Mouse (Mus musculus): ENCODE results near the gene Olfr619.

Olfr619 gene

DNA sequence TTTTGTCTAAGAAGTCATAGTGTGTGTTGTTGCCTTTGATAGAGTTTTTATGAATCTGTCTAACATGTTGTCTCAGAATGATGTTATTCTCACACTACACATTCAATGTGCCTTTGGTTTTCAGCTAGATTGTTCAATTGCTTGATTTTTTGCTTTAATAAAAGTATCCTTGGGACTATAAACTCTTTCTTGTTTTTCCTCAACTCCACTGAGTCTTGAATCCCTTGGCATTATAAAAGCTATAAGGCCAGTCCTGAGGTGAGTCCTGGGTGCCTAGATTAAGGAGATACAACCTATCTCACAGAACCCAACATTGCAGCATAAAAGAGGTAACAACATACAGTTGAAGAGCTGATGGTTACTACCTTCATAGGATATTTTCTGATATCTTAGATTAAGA lies at the start of gene Olfr619:
Gene Olfr619 (plus strand): TSS at position 301 of the 400 bp plus-strand sequence.
- no peak for DNase-seq (ENCODE audit: low spot score in 2 of 2)

GRCm38 (mm10) chr7:103555779-103556178 lies 44.6 kb upstream of the Olfr619 start, which contains the start of gene Olfr615:
Gene Olfr615 (plus strand): TSS chr7:103556079.
- DNase-seq (ENCODE audit: low spot score in 2 of 2) = no peak

- DNase-seq (ENCODE audit: low spot score in 2 of 2) = no peak
Observed at GRCm38 (mm10) chr7:103569043-103569442, 31.3 kb upstream of the Olfr619 start, which contains the start of gene Olfr616. Gene Olfr616 (minus strand): TSS chr7:103569143.

GRCm38 (mm10) chr7:103572761-103573160 lies 27.6 kb upstream of the Olfr619 start, which contains the start of gene Olfr617:
Gene Olfr617 (plus strand): TSS chr7:103573061.
- DNase-seq (ENCODE audit: low spot score in 2 of 2) = no peak

- DNase-seq (ENCODE audit: low spot score in 2 of 2) = no peak
Observed at GRCm38 (mm10) chr7:103589803-103590202, 10.6 kb upstream of the Olfr619 start, which contains the start of gene Olfr618. Gene Olfr618 (plus strand): TSS chr7:103590103.

DNA sequence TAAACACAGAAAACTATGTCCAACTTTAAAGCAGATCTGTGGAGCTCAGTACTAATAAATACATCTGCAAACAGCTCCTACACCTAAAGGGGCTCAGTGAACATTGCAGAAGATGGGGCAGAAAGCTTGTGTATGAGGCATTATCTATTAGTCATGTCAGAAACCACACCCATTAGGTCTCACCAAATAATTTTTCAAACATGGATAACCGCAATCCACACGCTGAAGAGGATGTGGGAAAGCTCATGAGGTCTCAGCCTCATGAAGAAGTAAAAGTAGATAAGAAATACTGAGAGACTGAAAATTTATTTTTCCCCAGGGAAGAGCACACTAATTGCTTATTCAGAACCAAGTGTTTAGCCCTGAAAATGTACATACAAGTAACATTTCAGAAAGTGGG lies 7.0 kb downstream of the Olfr619 start:
- no peak for DNase-seq (ENCODE audit: low spot score in 2 of 2)

- no peak for DNase-seq (ENCODE audit: low spot score in 2 of 2)
Observed at GRCm38 (mm10) chr7:103612434-103612833, 12.1 kb downstream of the Olfr619 start, which contains the start of gene Olfr620. Gene Olfr620 (minus strand): TSS chr7:103612534.

- no peak for DNase-seq (ENCODE audit: low spot score in 2 of 2)
Observed at GRCm38 (mm10) chr7:103636795-103637194, 36.4 kb downstream of the Olfr619 start.

- no peak for DNase-seq (ENCODE audit: low spot score in 2 of 2)
Observed at GRCm38 (mm10) chr7:103642602-103643001, 42.2 kb downstream of the Olfr619 start, which contains the start of gene Olfr622. Gene Olfr622 (minus strand): TSS chr7:103642702.

- DNase-seq (ENCODE audit: low spot score in 2 of 2) = no peak
Observed at GRCm38 (mm10) chr7:103644070-103644469, 43.7 kb downstream of the Olfr619 start.

Measured in right cerebral cortex, postnatal 10 days (tissue).